Mouse (Mus musculus) stomach, postnatal 0 days (tissue): ENCODE data around the gene Stim1.

Source experiments
- CTCF ChIP-seq: IDR thresholded peaks from 2 replicates; pipeline ENCODE4 v1.5.1; 2016; ENCODE audit warnings: antibody characterized with exemption, low read depth, mild to moderate bottlenecking, moderate library complexity
- EP300 ChIP-seq: optimal IDR thresholded peaks from 2 replicates; pipeline ENCODE3; 2016; ENCODE audit warnings: antibody characterized with exemption

DNA sequence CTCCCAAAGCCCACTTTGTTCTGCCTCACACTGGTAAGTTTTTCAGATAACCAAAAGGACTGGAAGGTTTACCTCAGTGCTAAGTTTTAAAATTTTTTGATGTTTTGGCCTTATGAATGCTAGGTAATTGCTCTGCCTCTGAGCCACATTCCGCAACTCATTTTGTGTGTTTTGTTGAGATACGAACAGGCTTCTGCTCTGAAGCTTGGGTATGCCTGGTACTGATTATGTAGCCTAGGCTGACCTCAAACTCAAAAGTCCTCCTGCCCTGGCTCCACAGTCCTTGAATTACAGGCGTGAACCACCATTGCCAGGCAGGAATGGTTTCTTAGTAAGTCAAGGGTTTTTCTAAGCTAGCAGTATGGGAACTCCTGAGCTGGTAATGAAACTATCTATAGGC, 90.5 kb downstream of the Stim1 start:
- no peak for TF ChIP-seq CTCF
- no peak for TF ChIP-seq EP300
